Mouse (Mus musculus): Measurements from ENCODE around the gene Ufc1. TPM values are rescaled to one million over a fixed set of nuclear protein-coding genes. Genes with fewer than 3 reads are reported as not detected.

Ufc1 gene
- total RNA-seq (2014; rRNA removed) (88.3 and 90.1 TPM in 2 replicates), polyA plus RNA-seq (2015; fragmentation: Nextera tagmentation; extraction: Ambion mirVana) (142 and 146 TPM in 2 replicates)

DNA sequence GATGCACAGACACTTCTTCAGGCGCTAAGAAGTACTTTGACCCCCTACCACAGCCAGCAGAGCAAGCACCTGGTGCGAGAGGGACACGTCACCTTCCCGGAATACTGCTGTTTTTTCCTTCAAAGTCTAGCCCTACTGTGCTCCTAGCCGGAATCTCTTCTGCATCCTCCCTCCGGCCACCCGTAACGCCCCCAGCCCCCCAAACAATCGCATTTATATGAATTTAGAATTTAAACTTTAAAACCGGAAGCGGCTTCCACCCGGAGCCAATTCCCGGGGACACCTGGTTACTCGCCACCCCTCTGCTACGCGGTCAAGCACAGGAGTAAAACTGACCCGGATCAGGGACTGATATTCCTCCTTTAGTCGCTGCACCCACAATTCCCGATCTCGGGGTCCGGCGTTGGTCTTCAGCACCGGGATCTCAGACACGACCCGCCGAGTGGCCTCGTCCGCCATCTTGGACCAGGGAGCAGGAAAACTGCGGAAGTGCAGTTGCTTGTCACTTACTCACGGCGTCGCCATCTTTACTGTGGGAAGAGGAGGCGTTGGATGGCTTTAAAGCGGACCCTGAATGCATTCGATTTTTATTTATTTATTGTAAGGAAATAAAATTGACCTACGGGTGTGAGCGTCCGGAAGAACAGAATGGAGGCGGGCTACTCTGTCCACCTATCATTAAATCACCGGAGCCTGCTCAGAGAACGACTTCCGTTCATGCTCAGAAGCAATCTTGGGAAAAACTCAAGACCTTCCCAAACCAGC is at the start of gene Ufc1:
Gene Ufc1, minus strand, starts transcription at position 727 of the 765 bp plus-strand sequence.
- peak; percentile 53 for TF ChIP-seq CTCF (IDR thresholded peaks at IDR 0.05; ENCODE audit: low read depth)
- Histone ChIP-seq H3K36me3 (ENCODE audit: insufficient read depth, low read length) (0 out of 2 replicates have a peak, but pooled peaks cover 4% of the 10 kb centered on the region), H3K4me1 (ENCODE audit: insufficient read depth, low read length) (0 out of 2 replicates have a peak, but pooled peaks cover 3% of the 10 kb centered on the region), H3K27ac (peak within 1 kb of the TSS; percentile 96), H3K9ac (replicated peaks; ENCODE audit: low read length) (peak within 1 kb of the TSS; percentile 94), H3K9me3 (ENCODE audit: low read length) (no peaks in the 10 kb centered on the region), H3K4me2 (ENCODE audit: low read depth, low read length) (peak within 1 kb of the TSS; percentile 66), H3K4me3 (ENCODE audit: low read length) (peak within 1 kb of the TSS; percentile 71), H3K27me3 (ENCODE audit: insufficient read depth, low read length) (no peaks in the 10 kb centered on the region)
- WGBS: under 1% methylated on average over 42 of the region's 42 CpGs
- DNase-seq (ENCODE audit: low spot score) (peak; percentile 92), ATAC-seq (peak; percentile 87)

DNA sequence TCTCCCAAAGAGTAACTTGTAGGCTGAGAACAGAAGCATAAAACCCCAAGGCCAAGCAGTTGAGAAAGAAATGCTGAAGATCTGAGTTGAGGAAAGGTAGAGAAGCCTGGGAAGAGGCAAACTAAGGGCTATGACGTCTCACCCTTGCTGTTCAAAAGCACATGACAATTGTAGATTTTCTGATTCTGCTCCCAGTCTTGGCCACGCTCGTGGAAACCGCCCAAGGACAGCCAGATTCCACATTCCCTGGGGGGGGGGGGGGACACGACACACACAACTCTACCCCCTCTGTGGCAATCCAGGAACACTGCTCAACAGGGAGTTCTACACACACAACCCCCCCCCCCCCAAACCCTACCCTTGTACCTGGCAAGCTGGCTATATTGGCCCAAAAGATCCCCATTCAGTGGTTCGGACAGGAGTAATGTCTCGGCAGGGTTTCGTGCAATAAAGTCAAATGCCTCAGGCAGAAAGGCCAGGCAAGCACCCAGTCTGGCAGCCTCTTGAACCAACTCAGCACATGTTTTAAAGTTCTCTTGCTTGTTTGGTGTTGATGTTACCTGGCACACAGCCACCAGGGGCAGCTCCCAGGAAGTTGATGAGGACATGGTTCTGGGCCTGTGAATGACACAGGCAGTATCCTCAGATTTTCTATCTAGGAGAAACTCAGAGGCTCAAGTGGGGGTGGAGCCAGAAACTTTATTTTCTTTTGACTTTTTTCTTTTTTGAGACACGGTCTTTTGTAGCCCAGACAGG is 49.3 kb upstream of the Ufc1 start:
- no peak for TF ChIP-seq CTCF (IDR thresholded peaks at IDR 0.05; ENCODE audit: low read depth)
- no peak overlapping the region for H3K27ac ChIP-seq
- H3K36me3 ChIP-seq (ENCODE audit: insufficient read depth, low read length): peaks cover 36% of the 10 kb centered on the region; the same call in 1 of the 2 replicates
- H3K4me2 ChIP-seq (ENCODE audit: low read depth, low read length): peak overlapping the region; percentile 90
- WGBS: 80% methylated on average over 9 of the region's 9 CpGs
- DNase-seq (ENCODE audit: low spot score): no peak
- no peaks in the 10 kb centered on the region for H3K4me1 ChIP-seq (ENCODE audit: insufficient read depth, low read length)
- no peak for ATAC-seq
- 0 out of 2 replicates have a peak, but pooled peaks cover 5% of the 10 kb centered on the region for H3K9me3 ChIP-seq (ENCODE audit: low read length)
- H3K27me3 ChIP-seq (ENCODE audit: insufficient read depth, low read length): no peaks in the 10 kb centered on the region
- H3K9ac ChIP-seq (replicated peaks; ENCODE audit: low read length): no peak overlapping the region
- peak overlapping the region; percentile 92; the same call in 1 of the 2 replicates for H3K4me3 ChIP-seq (ENCODE audit: low read length)

DNA sequence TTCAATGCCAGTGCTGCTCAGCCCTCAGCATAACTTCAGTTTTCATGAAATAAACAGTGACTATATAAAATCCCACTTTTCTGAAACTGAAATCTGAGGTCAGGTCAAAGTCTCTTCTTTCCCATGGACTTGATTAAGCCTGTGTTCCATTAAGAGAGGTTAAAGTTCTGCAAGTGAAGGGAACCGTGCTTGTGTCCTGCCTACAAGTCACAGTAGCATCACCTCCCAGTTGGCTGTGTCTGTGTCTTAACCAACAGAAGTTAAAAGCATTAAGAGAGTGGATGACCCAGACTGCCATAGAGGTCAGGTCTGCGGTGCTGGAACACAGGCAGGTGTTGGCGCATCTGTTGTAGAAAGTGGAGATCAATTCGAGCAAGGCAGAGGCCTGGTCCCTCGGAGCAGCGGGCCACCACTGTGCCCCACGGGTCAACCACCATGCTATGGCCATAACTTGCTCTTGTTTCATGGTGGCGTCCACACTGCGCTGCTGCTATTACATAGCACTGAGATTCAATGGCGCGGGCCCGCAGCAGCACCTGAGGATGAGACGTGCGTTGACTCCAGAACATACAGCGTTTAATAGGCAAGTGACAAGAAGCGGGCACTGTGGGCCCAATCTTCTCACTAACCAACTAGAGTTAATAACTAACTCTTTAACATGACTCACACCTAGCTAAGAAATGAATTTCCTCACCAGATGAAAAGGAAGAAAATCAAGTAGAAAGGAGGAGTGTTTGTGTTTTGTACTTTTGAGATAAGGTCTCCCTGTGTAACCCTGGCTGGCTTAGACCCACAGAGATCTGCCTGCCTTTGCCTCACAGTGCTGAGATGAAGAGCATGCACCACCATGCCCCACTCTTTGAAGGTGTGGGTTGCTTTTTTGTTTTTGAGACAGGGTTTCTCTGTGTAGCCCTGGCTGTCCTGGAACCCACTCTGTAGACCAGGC is 47.7 kb upstream of the Ufc1 start:
- Histone ChIP-seq H3K27ac (no peak overlapping the region), H3K27me3 (ENCODE audit: insufficient read depth, low read length) (no peaks in the 10 kb centered on the region), H3K4me3 (ENCODE audit: low read length) (no peak overlapping the region), H3K9me3 (ENCODE audit: low read length) (0 out of 2 replicates have a peak, but pooled peaks cover 5% of the 10 kb centered on the region), H3K4me1 (ENCODE audit: insufficient read depth, low read length) (no peaks in the 10 kb centered on the region), H3K4me2 (ENCODE audit: low read depth, low read length) (no peak overlapping the region), H3K9ac (replicated peaks; ENCODE audit: low read length) (no peak overlapping the region), H3K36me3 (ENCODE audit: insufficient read depth, low read length) (peaks cover 51% of the 10 kb centered on the region)
- ATAC-seq (no peak), DNase-seq (ENCODE audit: low spot score) (no peak)
- 95% methylated on average over 16 of the region's 16 CpGs for WGBS
- TF ChIP-seq CTCF (IDR thresholded peaks at IDR 0.05; ENCODE audit: low read depth): no peak

DNA sequence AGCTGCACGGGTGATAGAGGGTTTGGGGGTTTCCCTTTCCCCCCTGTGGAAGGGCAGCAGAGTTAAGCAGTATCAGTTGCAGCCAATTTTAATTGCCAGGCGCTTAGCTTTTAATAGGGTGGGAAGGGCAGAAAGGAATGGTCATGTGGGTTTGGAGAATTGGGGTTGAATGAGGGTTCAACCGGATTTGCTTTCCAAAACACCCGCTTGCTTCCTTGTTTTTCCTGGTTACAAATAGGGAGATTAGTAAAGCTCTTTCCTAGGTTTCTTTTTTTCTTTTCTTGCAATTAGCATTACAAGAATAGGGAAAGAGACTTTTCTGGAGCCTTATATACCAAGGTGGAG is 35.4 kb upstream of the Ufc1 start:
- H3K4me2 ChIP-seq (ENCODE audit: low read depth, low read length): peak overlapping the region; percentile 77
- H3K27me3 ChIP-seq (ENCODE audit: insufficient read depth, low read length): no peaks in the 10 kb centered on the region
- TF ChIP-seq CTCF (IDR thresholded peaks at IDR 0.05; ENCODE audit: low read depth): no peak
- ATAC-seq (no peak), DNase-seq (ENCODE audit: low spot score) (peak; percentile 13)
- peaks cover 14% of the 10 kb centered on the region; the same call in 1 of the 2 replicates for H3K4me1 ChIP-seq (ENCODE audit: insufficient read depth, low read length)
- H3K4me3 ChIP-seq (ENCODE audit: low read length): peak overlapping the region; percentile 89
- H3K9ac ChIP-seq (replicated peaks; ENCODE audit: low read length): peak overlapping the region; percentile 93
- H3K36me3 ChIP-seq (ENCODE audit: insufficient read depth, low read length): no peaks in the 10 kb centered on the region
- H3K27ac ChIP-seq: peak overlapping the region; percentile 99
- H3K9me3 ChIP-seq (ENCODE audit: low read length): no peaks in the 10 kb centered on the region
- 1% methylated on average over 4 of the region's 4 CpGs for WGBS

DNA sequence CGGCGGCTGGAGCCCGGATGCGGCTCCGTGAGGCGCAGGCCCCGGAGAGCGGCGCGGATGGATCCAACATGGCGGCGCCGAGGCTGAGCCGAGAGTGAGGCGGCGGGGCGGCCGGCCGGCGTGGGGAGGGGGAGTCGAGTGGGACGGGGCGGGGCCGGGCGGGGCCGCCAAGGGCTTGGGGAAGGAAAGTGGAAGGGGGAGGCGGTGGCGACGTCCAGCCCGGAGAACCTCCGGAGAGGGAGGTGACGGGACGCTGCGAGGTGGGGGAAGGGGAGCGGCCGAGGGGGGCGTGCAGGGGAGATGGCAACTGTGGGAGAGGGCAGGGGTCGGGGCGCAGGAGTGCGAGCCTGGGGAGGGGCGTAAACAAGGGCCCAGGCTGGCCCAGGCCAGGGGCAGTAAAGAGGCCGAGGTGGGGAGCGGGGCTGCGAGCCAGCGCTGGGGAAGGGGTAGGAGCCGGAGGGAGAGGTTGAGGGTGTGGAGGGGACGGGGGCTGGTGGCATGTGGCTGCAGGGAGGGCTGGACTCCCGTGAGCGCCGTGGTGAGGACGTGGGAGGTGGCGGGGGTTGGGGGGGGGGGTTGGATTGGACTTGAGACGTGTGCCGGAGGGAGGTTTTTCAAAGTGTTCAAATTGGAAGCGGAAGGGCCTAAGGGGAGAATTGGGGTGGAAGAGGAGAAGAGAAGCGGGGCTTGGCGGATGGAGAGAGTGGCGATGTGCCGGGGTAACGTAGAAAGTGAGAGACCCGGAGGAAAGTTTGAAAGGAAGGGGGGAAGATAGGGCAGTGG is 34.8 kb upstream of the Ufc1 start:
- WGBS: 1% methylated on average over 47 of the region's 61 CpGs
- H3K4me2 ChIP-seq (ENCODE audit: low read depth, low read length): peak overlapping the region; percentile 77
- H3K9me3 ChIP-seq (ENCODE audit: low read length): no peaks in the 10 kb centered on the region
- peak overlapping the region; percentile 93 for H3K9ac ChIP-seq (replicated peaks; ENCODE audit: low read length)
- no peaks in the 10 kb centered on the region for H3K27me3 ChIP-seq (ENCODE audit: insufficient read depth, low read length)
- ATAC-seq: peak; percentile 89
- TF ChIP-seq CTCF (IDR thresholded peaks at IDR 0.05; ENCODE audit: low read depth): no peak
- H3K36me3 ChIP-seq (ENCODE audit: insufficient read depth, low read length): no peaks in the 10 kb centered on the region
- peak overlapping the region; percentile 89 for H3K4me3 ChIP-seq (ENCODE audit: low read length)
- DNase-seq (ENCODE audit: low spot score): peak; percentile 46
- peak overlapping the region; percentile 99 for H3K27ac ChIP-seq
- peaks cover 14% of the 10 kb centered on the region; the same call in 1 of the 2 replicates for H3K4me1 ChIP-seq (ENCODE audit: insufficient read depth, low read length)
